Mouse (Mus musculus): Measurements from ENCODE around the gene Gm1113. TPM values are rescaled to one million over a fixed set of nuclear protein-coding genes. Genes with fewer than 3 reads are reported as not detected.

The Gm1113 gene
- polyA plus RNA-seq, 1 experiment from 2014 or later, result not detected

Other genes with a start within 250 kb of the Gm1113 start
- gene Cdon, start 97.1 kb downstream of the Gm1113 start, polyA plus RNA-seq (2016; fragmentation: Nextera tagmentation; extraction: Ambion mirVana), result 9.1 and 9.9 TPM in 2 replicates
- gene Ddx25, start 40.3 kb upstream of the Gm1113 start, polyA plus RNA-seq (2016; fragmentation: Nextera tagmentation; extraction: Ambion mirVana), result 6.0 and 6.1 TPM in 2 replicates
- 18.3 and 21.3 TPM in 2 replicates for gene Pus3, start 40.3 kb upstream of the Gm1113 start, polyA plus RNA-seq (2016; fragmentation: Nextera tagmentation; extraction: Ambion mirVana)
- gene Pate2, start 52.0 kb upstream of the Gm1113 start, polyA plus RNA-seq (2016; fragmentation: Nextera tagmentation; extraction: Ambion mirVana), result 1.5 and 1.6 TPM in 2 replicates
- 24.9 and 26.5 TPM in 2 replicates for gene Hyls1, start 52.1 kb upstream of the Gm1113 start, polyA plus RNA-seq (2016; fragmentation: Nextera tagmentation; extraction: Ambion mirVana)
- not detected in 2 replicates for gene Pate4, start 93.7 kb upstream of the Gm1113 start, polyA plus RNA-seq (2016; fragmentation: Nextera tagmentation; extraction: Ambion mirVana)
- not detected in 2 replicates for gene Pate3, start 129.9 kb upstream of the Gm1113 start, polyA plus RNA-seq (2016; fragmentation: Nextera tagmentation; extraction: Ambion mirVana)
- 0.16 TPM in 1 of 2 replicates, not detected in the other for gene Pate1, start 169.1 kb upstream of the Gm1113 start, polyA plus RNA-seq (2016; fragmentation: Nextera tagmentation; extraction: Ambion mirVana)
- not detected in 2 replicates for gene Gm17677, start 222.8 kb upstream of the Gm1113 start, polyA plus RNA-seq (2016; fragmentation: Nextera tagmentation; extraction: Ambion mirVana)